Mouse (Mus musculus): ENCODE measurements around the gene Lins1. TPM values are rescaled to one million over a fixed set of nuclear protein-coding genes. Genes with fewer than 3 reads are reported as not detected.

The Lins1 gene
- 14.5 and 15.6 TPM in 2 replicates for polyA plus RNA-seq (2015; fragmentation: Nextera tagmentation; extraction: Ambion mirVana)

- H3K27ac ChIP-seq, result peak within 1 kb of the TSS; percentile 91
- H3K27me3 ChIP-seq (replicated peaks), result no peaks in the 10 kb centered on the region
- peak; percentile 99 for ATAC-seq (ENCODE audit: insufficient read depth, low FRiP score, low read depth)
- H3K4me1 ChIP-seq, result peaks cover 12% of the 10 kb centered on the region
- H3K4me2 ChIP-seq, result peak within 1 kb of the TSS; percentile 91
- WGBS, result under 1% methylated on average over 52 of the region's 52 CpGs
- peak within 1 kb of the TSS; percentile 74 for H3K9ac ChIP-seq
- peak within 1 kb of the TSS; percentile 89 for H3K4me3 ChIP-seq (replicated peaks)
- H3K36me3 ChIP-seq, result no peaks in the 10 kb centered on the region
- no peaks in the 10 kb centered on the region for H3K9me3 ChIP-seq
Measured at GRCm38 (mm10) chr7:66689620-66690360, at the start of gene Lins1. Gene Lins1 (plus strand): TSS chr7:66689889.

- H3K9me3 ChIP-seq, result no peaks in the 10 kb centered on the region
- H3K4me2 ChIP-seq, result no peak overlapping the region
- H3K9ac ChIP-seq, result no peak overlapping the region
- H3K4me3 ChIP-seq (replicated peaks), result no peak overlapping the region
- peaks cover 8% of the 10 kb centered on the region; the same call in 1 of the 2 replicates for H3K36me3 ChIP-seq
- no peak for ATAC-seq (ENCODE audit: insufficient read depth, low FRiP score, low read depth)
- WGBS, result 98% methylated on average over 2 of the region's 2 CpGs
- no peak overlapping the region for H3K27ac ChIP-seq
- H3K27me3 ChIP-seq (replicated peaks), result no peaks in the 10 kb centered on the region
- H3K4me1 ChIP-seq, result no peaks in the 10 kb centered on the region
Measured at GRCm38 (mm10) chr7:66645736-66646135, 44.0 kb upstream of the Lins1 start.

GRCm38 (mm10) chr7:66649181-66649580 is 40.5 kb upstream of the Lins1 start:
- ATAC-seq (ENCODE audit: insufficient read depth, low FRiP score, low read depth), result no peak
- 74% methylated on average over 2 of the region's 2 CpGs for WGBS
- 0 out of 2 replicates have a peak, but pooled peaks cover 11% of the 10 kb centered on the region for H3K36me3 ChIP-seq
- no peak overlapping the region for H3K4me3 ChIP-seq (replicated peaks)
- no peak overlapping the region for H3K9ac ChIP-seq
- no peak overlapping the region for H3K27ac ChIP-seq
- H3K9me3 ChIP-seq, result no peaks in the 10 kb centered on the region
- no peaks in the 10 kb centered on the region for H3K4me1 ChIP-seq
- no peaks in the 10 kb centered on the region for H3K27me3 ChIP-seq (replicated peaks)
- no peak overlapping the region for H3K4me2 ChIP-seq

- 0 out of 2 replicates have a peak, but pooled peaks cover 11% of the 10 kb centered on the region for H3K36me3 ChIP-seq
- H3K4me3 ChIP-seq (replicated peaks), result no peak overlapping the region
- H3K9ac ChIP-seq, result no peak overlapping the region
- 73% methylated on average over 5 of the region's 5 CpGs for WGBS
- H3K9me3 ChIP-seq, result no peaks in the 10 kb centered on the region
- H3K4me1 ChIP-seq, result no peaks in the 10 kb centered on the region
- no peak overlapping the region for H3K4me2 ChIP-seq
- no peak overlapping the region for H3K27ac ChIP-seq
- no peak for ATAC-seq (ENCODE audit: insufficient read depth, low FRiP score, low read depth)
- no peaks in the 10 kb centered on the region for H3K27me3 ChIP-seq (replicated peaks)
Measured at GRCm38 (mm10) chr7:66650883-66651282, 38.8 kb upstream of the Lins1 start.

- no peak overlapping the region for H3K27ac ChIP-seq
- H3K36me3 ChIP-seq, result 0 out of 2 replicates have a peak, but pooled peaks cover 10% of the 10 kb centered on the region
- H3K9ac ChIP-seq, result no peak overlapping the region
- H3K27me3 ChIP-seq (replicated peaks), result no peaks in the 10 kb centered on the region
- 75% methylated on average over 4 of the region's 4 CpGs for WGBS
- no peak overlapping the region for H3K4me3 ChIP-seq (replicated peaks)
- H3K9me3 ChIP-seq, result no peaks in the 10 kb centered on the region
- no peak overlapping the region for H3K4me2 ChIP-seq
- no peak for ATAC-seq (ENCODE audit: insufficient read depth, low FRiP score, low read depth)
- H3K4me1 ChIP-seq, result no peaks in the 10 kb centered on the region
Measured at GRCm38 (mm10) chr7:66652216-66652615, 37.5 kb upstream of the Lins1 start.

- Histone ChIP-seq H3K9ac (no peak overlapping the region), H3K4me3 (replicated peaks) (no peak overlapping the region), H3K9me3 (no peaks in the 10 kb centered on the region), H3K27me3 (replicated peaks) (no peaks in the 10 kb centered on the region), H3K4me1 (no peaks in the 10 kb centered on the region), H3K27ac (no peak overlapping the region), H3K4me2 (no peak overlapping the region), H3K36me3 (peaks cover 12% of the 10 kb centered on the region; the same call in 1 of the 2 replicates)
- WGBS, result 78% methylated on average over 9 of the region's 9 CpGs
- no peak for ATAC-seq (ENCODE audit: insufficient read depth, low FRiP score, low read depth)
Measured at GRCm38 (mm10) chr7:66653596-66653995, 36.1 kb upstream of the Lins1 start.

GRCm38 (mm10) chr7:66655471-66655870 is 34.2 kb upstream of the Lins1 start:
- H3K27ac ChIP-seq, result no peak overlapping the region
- H3K36me3 ChIP-seq, result peaks cover 19% of the 10 kb centered on the region; the same call in 1 of the 2 replicates
- ATAC-seq (ENCODE audit: insufficient read depth, low FRiP score, low read depth), result no peak
- H3K4me2 ChIP-seq, result no peak overlapping the region
- H3K9me3 ChIP-seq, result no peaks in the 10 kb centered on the region
- no peak overlapping the region for H3K4me3 ChIP-seq (replicated peaks)
- no peaks in the 10 kb centered on the region for H3K4me1 ChIP-seq
- H3K9ac ChIP-seq, result no peak overlapping the region
- WGBS, result 86% methylated on average over 9 of the region's 9 CpGs
- no peaks in the 10 kb centered on the region for H3K27me3 ChIP-seq (replicated peaks)

GRCm38 (mm10) chr7:66660291-66660690 is 29.4 kb upstream of the Lins1 start:
- Histone ChIP-seq H3K4me2 (no peak overlapping the region), H3K27ac (no peak overlapping the region), H3K4me3 (replicated peaks) (no peak overlapping the region), H3K27me3 (replicated peaks) (no peaks in the 10 kb centered on the region), H3K36me3 (peaks cover 14% of the 10 kb centered on the region; the same call in 1 of the 2 replicates), H3K4me1 (no peaks in the 10 kb centered on the region), H3K9ac (no peak overlapping the region), H3K9me3 (no peaks in the 10 kb centered on the region)
- ATAC-seq (ENCODE audit: insufficient read depth, low FRiP score, low read depth), result no peak
- 69% methylated on average over 7 of the region's 7 CpGs for WGBS

GRCm38 (mm10) chr7:66660972-66661371 is 28.7 kb upstream of the Lins1 start:
- Histone ChIP-seq H3K27ac (no peak overlapping the region), H3K36me3 (peaks cover 14% of the 10 kb centered on the region; the same call in 1 of the 2 replicates), H3K27me3 (replicated peaks) (no peaks in the 10 kb centered on the region), H3K4me1 (no peaks in the 10 kb centered on the region), H3K9me3 (no peaks in the 10 kb centered on the region), H3K4me3 (replicated peaks) (no peak overlapping the region), H3K9ac (no peak overlapping the region), H3K4me2 (no peak overlapping the region)
- 73% methylated on average over 8 of the region's 8 CpGs for WGBS
- ATAC-seq (ENCODE audit: insufficient read depth, low FRiP score, low read depth), result no peak

- 12% methylated on average over 8 of the region's 8 CpGs for WGBS
- 0 out of 2 replicates have a peak, but pooled peaks have one; percentile 39 for ATAC-seq (ENCODE audit: insufficient read depth, low FRiP score, low read depth)
- H3K4me2 ChIP-seq, result peak overlapping the region; percentile 47
- H3K27me3 ChIP-seq (replicated peaks), result no peaks in the 10 kb centered on the region
- H3K4me1 ChIP-seq, result no peaks in the 10 kb centered on the region
- H3K27ac ChIP-seq, result no peak overlapping the region
- H3K4me3 ChIP-seq (replicated peaks), result peak overlapping the region; percentile 29; the same call in 1 of the 2 replicates
- no peaks in the 10 kb centered on the region for H3K9me3 ChIP-seq
- peaks cover 14% of the 10 kb centered on the region; the same call in 1 of the 2 replicates for H3K36me3 ChIP-seq
- H3K9ac ChIP-seq, result no peak overlapping the region
Measured at GRCm38 (mm10) chr7:66661572-66661971, 28.1 kb upstream of the Lins1 start.

- H3K27ac ChIP-seq, result no peak overlapping the region
Measured at GRCm38 (mm10) chr7:66663548-66663947, 26.1 kb upstream of the Lins1 start.

GRCm38 (mm10) chr7:66667064-66667463 is 22.6 kb upstream of the Lins1 start:
- Histone ChIP-seq H3K27me3 (replicated peaks) (no peaks in the 10 kb centered on the region), H3K9me3 (peaks cover 5% of the 10 kb centered on the region; the same call in 1 of the 2 replicates), H3K4me3 (replicated peaks) (no peak overlapping the region), H3K4me2 (no peak overlapping the region), H3K27ac (no peak overlapping the region), H3K4me1 (no peaks in the 10 kb centered on the region), H3K36me3 (peaks cover 11% of the 10 kb centered on the region), H3K9ac (no peak overlapping the region)
- no peak for ATAC-seq (ENCODE audit: insufficient read depth, low FRiP score, low read depth)

More at GRCm38 (mm10) chr7:66663548-66663947, 26.1 kb upstream of the Lins1 start:
- peaks cover 3% of the 10 kb centered on the region; the same call in 1 of the 2 replicates for H3K9me3 ChIP-seq
- peaks cover 7% of the 10 kb centered on the region; the same call in 1 of the 2 replicates for H3K36me3 ChIP-seq
- H3K4me3 ChIP-seq (replicated peaks), result no peak overlapping the region
- no peak overlapping the region for H3K9ac ChIP-seq
- ATAC-seq (ENCODE audit: insufficient read depth, low FRiP score, low read depth), result no peak
- H3K27me3 ChIP-seq (replicated peaks), result no peaks in the 10 kb centered on the region
- 89% methylated on average over 3 of the region's 3 CpGs for WGBS
- no peaks in the 10 kb centered on the region for H3K4me1 ChIP-seq
- no peak overlapping the region for H3K4me2 ChIP-seq

All from stomach, embryonic 15.5 days (tissue).